Mouse (Mus musculus): ENCODE measurements at regions not wholly inside any gene's neighbourhood (a gene's known extent, or its start where the extent isn't known, plus 50 kb on each side); places are given as distances from the start of the nearest gene placed in this dataset.
A peak's percentile ranks its signal among the peaks of the same experiment; 100 is the strongest.

GRCm38 (mm10) chr6:111866101-111866598 is 407.4 kb upstream of the Lmcd1 start:
- intact Hi-C loops (cut with DNase I) = no loop called here
- DNase-seq (ENCODE audit: low spot score in 2 of 2) = peak; percentile 8 to 9

DNA sequence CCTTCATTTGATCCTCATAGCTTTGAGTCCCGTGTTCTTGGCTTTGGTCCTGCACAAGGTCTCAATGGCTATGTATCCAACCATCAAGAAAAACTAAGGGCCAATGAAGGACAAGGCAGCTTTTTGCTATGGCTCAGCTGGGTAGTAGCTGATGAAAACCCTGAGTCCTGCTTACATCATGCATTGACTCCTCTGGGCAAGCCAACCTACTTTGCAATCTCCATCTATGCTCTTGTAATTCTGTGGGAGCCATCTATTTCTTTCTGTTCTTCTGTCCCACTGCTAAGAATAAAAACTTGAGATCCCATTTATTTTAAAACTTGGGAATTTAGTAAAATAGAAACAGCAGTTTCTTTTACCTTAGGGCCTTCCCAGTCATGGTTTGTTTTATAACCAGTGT is 391.0 kb upstream of the Lmcd1 start:
- DNase-seq (ENCODE audit: low spot score in 2 of 2) = no peak
- intact Hi-C loops (cut with DNase I) = no loop called here

DNA sequence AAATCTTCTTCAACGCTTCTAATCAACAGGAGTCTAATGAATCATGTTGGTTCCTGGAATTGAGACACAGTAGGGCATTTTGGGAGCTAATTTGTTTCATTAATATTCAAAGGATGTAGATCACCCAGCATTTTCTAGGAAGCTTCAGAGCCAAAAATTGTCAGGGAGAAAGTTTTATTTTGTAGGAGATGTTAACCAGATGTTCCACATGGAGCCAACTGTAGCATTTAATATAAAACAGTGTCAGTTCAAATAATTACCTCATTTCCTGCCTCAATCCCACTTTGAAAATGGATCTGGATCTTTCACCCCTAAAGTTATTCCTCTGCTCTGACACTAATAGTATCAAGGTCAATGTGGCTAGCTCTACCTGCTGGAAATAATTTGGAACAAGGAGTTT is 389.6 kb upstream of the Lmcd1 start:
- intact Hi-C loops (cut with DNase I) = no loop called here
- DNase-seq (ENCODE audit: low spot score in 2 of 2) = no peak

GRCm38 (mm10) chr6:111911997-111912396 is 361.6 kb upstream of the Lmcd1 start:
- intact Hi-C loops (cut with DNase I) = no loop called here
- no peak for DNase-seq (ENCODE audit: low spot score in 2 of 2)

- intact Hi-C loops (cut with DNase I) = no loop called here
- DNase-seq (ENCODE audit: low spot score in 2 of 2) = no peak
Observed at GRCm38 (mm10) chr6:111913771-111914405, 359.7 kb upstream of the Lmcd1 start.

- no peak for DNase-seq (ENCODE audit: low spot score in 2 of 2)
- intact Hi-C loops (cut with DNase I) = no loop called here
Observed at GRCm38 (mm10) chr6:111917248-111917721, 356.3 kb upstream of the Lmcd1 start.

GRCm38 (mm10) chr6:111917868-111918597 is 355.5 kb upstream of the Lmcd1 start:
- no peak for DNase-seq (ENCODE audit: low spot score in 2 of 2)
- intact Hi-C loops (cut with DNase I) = no loop called here

DNA sequence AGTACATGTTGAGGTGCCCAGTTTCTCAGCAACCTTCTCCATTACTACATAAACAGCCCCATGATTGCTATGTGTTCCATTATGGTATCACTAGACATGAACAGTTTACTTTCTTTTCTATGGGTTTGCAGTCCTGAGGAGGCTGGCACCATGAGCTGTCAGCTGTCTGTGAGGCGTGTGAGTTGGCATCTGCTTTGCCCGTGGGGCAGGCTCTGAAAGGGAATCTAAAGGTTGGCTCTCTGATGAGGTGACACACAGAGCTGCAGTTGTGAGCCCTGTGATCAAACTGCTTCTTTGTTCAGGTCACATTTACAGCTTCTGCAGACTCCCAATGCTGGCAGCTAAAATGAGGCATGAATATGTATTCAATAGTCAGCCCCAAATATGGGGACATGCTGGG is 341.0 kb upstream of the Lmcd1 start:
- intact Hi-C loops (cut with DNase I) = no loop called here
- no peak for DNase-seq (ENCODE audit: low spot score in 2 of 2)

DNA sequence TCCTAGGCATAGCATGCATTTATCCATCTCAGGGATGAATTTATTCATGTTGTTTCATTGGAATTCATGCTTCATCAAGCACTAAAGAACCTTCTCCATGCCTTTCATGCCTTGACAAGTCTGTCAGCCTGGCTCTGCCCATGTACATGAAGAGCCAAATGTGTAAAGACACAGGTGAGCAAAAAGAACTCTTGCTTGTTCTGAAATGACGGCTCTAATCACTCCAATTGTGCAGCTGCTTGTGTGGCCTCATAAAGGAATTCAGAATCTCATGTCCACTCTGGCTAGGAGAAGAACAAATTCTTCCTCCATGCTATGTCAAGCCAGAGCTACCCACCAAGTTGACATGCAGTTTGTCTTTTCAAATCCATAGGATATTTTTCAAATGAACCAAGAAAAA is 319.2 kb upstream of the Lmcd1 start:
- intact Hi-C loops (cut with DNase I) = no loop called here
- no peak for DNase-seq (ENCODE audit: low spot score in 2 of 2)

DNA sequence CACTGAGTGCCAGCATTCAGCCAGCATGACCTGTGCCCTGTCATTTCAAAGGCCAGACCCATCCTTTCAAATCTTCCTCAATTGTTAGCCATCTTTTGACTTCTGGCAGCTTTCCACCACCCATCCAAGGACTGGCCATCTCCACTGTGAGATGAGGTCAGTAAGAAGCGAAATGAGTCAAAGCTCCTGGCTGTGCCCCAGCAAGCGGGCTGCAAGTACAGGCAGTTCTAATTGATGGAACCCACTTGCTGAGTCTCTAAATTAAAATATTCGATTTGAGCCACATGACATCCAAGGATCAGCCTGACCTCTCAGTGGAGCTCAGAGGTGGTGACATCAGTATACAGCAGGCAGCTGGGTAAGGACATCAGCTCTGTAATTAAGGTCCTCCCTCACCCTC is 307.8 kb upstream of the Lmcd1 start:
- intact Hi-C loops (cut with DNase I) = no loop called here
- no peak for DNase-seq (ENCODE audit: low spot score in 2 of 2)

DNA sequence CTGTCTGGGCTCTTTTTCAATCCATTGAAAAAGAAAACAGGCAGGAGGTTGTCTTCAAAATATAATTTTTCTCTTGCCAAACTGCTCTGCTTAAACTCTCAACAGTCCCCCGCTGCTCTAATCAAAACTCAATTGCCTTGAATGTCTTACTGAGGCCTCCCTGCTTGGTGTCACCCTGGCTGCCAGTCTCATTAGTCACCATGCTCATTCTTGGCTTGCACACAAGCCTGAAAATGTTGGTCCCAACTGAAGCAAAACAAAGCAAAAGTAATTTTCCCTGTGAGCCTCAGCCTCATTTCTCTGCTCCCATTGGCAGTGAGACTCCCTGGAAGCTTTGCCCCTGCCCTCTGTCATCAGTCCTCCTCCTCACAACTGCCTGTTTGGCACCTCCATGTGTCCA is 288.1 kb upstream of the Lmcd1 start:
- DNase-seq (ENCODE audit: low spot score in 2 of 2) = no peak
- intact Hi-C loops (cut with DNase I) = no loop called here

- no peak for DNase-seq (ENCODE audit: low spot score in 2 of 2)
- intact Hi-C loops (cut with DNase I) = no loop called here
Observed at GRCm38 (mm10) chr6:111995823-111996222, 277.7 kb upstream of the Lmcd1 start.

- intact Hi-C loops (cut with DNase I) = no loop called here
- DNase-seq (ENCODE audit: low spot score in 2 of 2) = no peak
Observed at GRCm38 (mm10) chr6:112003784-112004471, 269.6 kb upstream of the Lmcd1 start.

DNA sequence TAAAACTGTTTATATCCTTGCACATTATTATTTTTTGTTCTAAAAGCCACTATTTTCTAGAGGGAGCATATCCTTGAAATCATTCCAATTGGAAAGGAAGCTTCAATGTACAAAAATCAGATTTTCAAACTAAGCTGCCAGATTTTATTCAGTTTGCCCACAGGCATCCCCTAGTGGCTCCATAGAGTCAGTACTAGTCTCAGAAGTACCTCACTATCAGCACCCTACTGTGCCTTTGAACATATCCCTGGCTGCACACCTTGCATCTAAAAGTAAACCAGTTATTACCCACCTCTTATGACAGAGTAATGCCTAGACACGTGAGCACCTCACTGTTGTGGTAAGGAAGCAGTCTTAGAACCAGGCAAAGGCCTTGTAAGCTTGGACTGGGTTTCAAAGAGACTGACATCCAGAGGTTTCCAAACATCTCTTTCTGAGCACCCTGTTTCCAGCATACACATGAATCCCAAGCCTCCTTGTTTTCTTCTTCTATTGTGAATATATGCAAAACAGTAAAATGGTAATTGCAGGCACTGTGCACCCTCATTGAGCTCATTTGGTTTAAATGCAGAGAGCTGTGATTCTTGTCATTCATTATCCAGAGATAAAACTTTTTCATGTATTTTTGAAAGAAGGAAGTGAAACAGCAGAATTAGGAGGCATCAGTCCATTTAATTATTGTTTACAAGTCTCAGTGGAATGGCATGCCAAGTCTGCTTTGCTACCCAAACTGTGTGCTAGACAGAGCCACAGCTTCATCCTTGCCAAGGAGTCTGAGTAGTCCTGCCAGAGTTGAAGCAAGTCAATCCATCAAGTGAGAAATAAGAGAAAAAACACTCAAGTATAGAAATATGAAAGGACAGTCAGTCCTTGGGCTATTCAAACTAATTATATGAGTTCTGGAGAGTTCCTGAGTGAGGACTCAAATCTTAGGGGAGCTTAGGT is 247.0 kb upstream of the Lmcd1 start:
- no peak for DNase-seq (ENCODE audit: low spot score in 2 of 2)
- intact Hi-C loops (cut with DNase I) = no loop called here

DNA sequence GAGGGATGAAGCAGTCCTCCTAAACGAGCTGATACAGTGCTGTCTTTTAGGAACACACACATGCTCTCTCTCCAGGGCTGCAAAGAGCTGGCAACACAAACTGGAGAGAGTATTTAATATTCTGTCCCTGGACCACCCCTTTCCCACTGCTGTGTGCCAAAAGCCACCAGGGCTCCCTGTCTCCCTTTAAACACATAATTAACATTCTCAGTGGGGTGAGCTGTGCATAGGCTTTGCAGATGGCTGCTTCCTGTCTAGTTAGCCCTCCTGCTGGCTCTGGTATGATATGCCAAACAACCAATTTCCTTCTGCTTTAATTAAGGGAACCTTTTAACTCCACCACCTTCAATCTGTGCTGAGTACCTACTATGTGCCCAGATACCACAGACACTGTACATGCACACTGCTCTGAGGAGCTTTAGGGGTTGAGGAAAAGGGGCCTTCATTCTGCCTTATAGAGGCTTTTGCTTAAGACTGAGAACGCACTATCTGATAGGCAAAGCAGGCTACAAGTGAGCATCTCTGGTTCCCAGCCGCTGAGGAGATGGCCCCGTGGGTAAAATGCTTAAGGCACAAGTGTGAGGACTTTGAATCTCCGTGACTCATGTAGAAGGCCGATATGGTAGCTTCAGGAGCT is 222.9 kb upstream of the Lmcd1 start:
- intact Hi-C loops (cut with DNase I) = no loop called here
- no peak for DNase-seq (ENCODE audit: low spot score in 2 of 2)

DNA sequence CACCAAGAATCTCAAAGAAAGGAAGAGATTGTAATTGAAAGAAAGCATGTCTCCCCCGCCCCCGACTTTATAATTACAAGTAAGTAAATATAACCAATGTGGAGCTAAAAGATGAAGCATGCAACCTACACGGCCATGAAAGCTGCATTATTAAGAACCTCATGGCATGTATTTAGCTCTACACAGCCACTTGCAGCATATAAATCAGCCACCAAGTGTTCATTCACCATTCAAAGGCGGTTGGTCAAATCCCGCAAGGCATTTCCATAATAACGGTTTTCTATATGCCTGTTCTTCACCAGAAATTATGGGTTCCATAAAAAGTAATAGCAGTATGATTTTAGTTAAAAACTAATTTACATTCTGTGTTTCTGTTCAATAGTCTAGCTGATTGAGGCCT is 221.4 kb upstream of the Lmcd1 start:
- intact Hi-C loops (cut with DNase I) = no loop called here
- DNase-seq (ENCODE audit: low spot score in 2 of 2) = no peak

DNA sequence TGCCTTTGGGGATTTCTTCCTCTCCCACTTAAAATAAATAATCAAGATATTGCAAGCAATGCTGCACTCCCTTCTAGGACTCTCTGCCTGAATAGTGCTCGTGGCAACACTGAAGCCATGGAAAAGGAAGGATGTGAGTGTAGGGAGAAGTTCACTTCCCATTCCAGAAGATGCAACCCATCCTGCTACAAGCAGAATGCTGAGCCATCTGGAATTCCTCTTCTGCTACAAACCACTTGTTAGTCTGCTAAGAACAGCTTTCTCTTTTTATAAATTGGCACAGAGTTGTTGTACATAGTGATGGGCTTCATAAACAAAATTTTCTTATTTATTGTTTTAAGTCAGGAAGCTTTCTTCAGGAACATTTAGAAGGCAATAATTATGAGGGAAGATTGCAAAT is 215.7 kb upstream of the Lmcd1 start:
- no peak for DNase-seq (ENCODE audit: low spot score in 2 of 2)

DNA sequence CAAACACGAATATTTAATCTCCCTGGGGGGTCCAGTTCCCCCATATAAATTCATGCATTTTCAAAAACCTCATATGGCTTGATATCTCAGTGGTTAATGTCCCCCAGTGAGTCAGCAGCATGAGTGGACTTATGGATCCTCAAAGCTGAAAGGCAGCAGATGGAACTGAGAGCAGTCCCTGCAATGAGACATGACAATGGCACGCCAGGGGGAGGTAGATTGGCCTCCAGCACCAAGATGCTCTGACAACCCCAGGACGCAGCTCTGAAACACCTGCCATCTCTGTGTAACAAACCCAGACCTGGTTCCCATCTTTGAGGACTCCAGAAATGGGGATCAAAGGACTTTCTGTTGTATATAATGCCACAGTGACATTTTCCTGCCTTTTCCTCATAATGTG is 210.6 kb upstream of the Lmcd1 start:
- DNase-seq (ENCODE audit: low spot score in 2 of 2) = no peak
- intact Hi-C loops (cut with DNase I) = no loop called here

More for the DNA sequence above, 215.7 kb upstream of the Lmcd1 start:
- intact Hi-C loops (cut with DNase I) = no loop called here

DNA sequence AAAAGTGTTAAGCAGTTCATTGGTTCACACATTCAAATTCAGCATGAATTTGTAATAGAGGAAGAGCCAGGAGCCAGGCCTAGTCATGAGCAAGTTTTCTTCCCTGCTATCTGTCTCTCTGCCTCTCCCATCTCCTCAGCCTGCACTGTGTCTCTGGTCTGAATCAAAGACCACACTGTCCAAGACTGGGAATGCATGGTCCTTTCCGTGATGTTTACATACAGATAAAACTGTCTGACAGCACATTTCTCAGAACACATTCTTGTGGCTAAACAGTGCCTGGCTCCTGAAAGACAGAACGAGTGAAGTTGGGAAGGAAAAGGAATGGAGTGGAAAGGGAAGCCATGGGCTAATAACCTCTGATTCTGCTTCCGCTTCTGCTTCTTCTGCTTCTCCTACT is 183.0 kb upstream of the Lmcd1 start:
- no peak for DNase-seq (ENCODE audit: low spot score in 2 of 2)
- intact Hi-C loops (cut with DNase I) = no loop called here
